Mouse (Mus musculus): ENCODE measurements around the gene Prpf6. TPM values are rescaled to one million over a fixed set of nuclear protein-coding genes. Genes with fewer than 3 reads are reported as not detected.

Gene Prpf6
- polyA plus RNA-seq, 2 experiments: 41.6 to 57.9 TPM

DNA sequence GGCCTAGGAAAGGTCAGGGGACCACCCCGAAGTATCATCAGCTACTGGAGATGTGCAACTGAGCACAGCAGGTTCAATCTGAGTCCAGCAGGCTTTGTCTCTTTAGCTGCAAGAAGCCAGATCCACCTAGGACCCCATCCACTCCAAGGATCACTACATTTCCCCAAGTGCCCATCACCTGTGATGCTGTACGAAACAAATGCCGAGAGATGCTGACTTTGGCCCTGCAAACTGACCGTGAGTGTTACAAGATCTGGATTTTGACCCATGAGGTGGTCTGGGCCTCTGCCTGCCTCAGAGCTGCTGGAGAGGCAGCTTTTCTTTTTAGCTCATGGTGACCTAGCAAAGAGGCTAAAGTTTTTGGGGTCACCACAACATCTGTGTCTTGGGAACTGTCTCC is 94.0 kb downstream of the Prpf6 start:
- H3K4me1 ChIP-seq (ENCODE audit: control insufficient read depth, insufficient read depth, low read length): peaks cover 6% of the 10 kb centered on the region
- no peak overlapping the region for H3K9ac ChIP-seq (ENCODE audit: low read depth, low read length, severe bottlenecking)
- TF ChIP-seq POLR2A (IDR thresholded peaks at IDR 0.05; ENCODE audit: borderline replicate concordance, extremely low read depth, insufficient read depth, insufficient read length): no peak

DNA sequence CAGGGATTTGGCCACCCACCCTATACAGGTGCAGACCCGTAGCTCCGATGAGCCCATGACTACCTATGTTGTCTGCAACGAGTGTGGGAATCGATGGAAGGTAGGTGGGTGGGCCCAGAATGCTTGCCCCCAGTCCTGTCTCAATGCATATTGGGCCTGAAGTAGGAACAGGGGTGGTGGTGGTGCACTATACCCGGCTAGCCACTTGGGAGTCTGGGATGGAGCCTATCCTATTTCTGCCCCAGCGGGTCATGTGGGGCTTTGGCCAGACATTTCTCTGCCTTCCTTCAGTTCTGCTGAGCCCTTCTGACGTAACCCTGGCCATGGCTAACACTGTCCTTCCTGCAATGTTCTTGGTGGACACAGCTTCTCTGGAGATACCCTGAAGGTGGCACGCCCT is 95.9 kb downstream of the Prpf6 start:
- H3K27me3 ChIP-seq (ENCODE audit: control insufficient read depth, insufficient read depth, low read length): no peaks in the 10 kb centered on the region
- WGBS: 95% methylated on average over 8 of the region's 8 CpGs
- H3K4me2 ChIP-seq (replicated peaks; ENCODE audit: low read depth, low read length, severe bottlenecking): no peak overlapping the region
- no peak overlapping the region for H3K4me3 ChIP-seq (replicated peaks; ENCODE audit: low read length)
- no peak overlapping the region for H3K27ac ChIP-seq (replicated peaks; ENCODE audit: low read depth, low read length)
- peaks cover 52% of the 10 kb centered on the region for H3K36me3 ChIP-seq (ENCODE audit: control insufficient read depth, insufficient read depth, low read length)
- DNase-seq (ENCODE audit: low spot score): no peak
- no peaks in the 10 kb centered on the region for H3K9me3 ChIP-seq (ENCODE audit: control insufficient read depth, low read length)
- peaks cover 2% of the 10 kb centered on the region; the same call in 1 of the 2 replicates for H3K4me1 ChIP-seq (ENCODE audit: control insufficient read depth, insufficient read depth, low read length)
- ATAC-seq (ENCODE audit: low FRiP score, low read depth): no peak
- no peak overlapping the region for H3K9ac ChIP-seq (ENCODE audit: low read depth, low read length, severe bottlenecking)
- no peak for TF ChIP-seq POLR2A (IDR thresholded peaks at IDR 0.05; ENCODE audit: borderline replicate concordance, extremely low read depth, insufficient read depth, insufficient read length)

More for the DNA sequence above, 94.0 kb downstream of the Prpf6 start:
- H3K27ac ChIP-seq (replicated peaks; ENCODE audit: low read depth, low read length): no peak overlapping the region
- ATAC-seq (ENCODE audit: low FRiP score, low read depth): no peak
- DNase-seq (ENCODE audit: low spot score): no peak
- H3K27me3 ChIP-seq (ENCODE audit: control insufficient read depth, insufficient read depth, low read length): no peaks in the 10 kb centered on the region
- no peak overlapping the region for H3K4me3 ChIP-seq (replicated peaks; ENCODE audit: low read length)
- 88% methylated on average over 4 of the region's 4 CpGs for WGBS
- no peak overlapping the region for H3K4me2 ChIP-seq (replicated peaks; ENCODE audit: low read depth, low read length, severe bottlenecking)
- peaks cover 46% of the 10 kb centered on the region for H3K36me3 ChIP-seq (ENCODE audit: control insufficient read depth, insufficient read depth, low read length)
- H3K9me3 ChIP-seq (ENCODE audit: control insufficient read depth, low read length): no peaks in the 10 kb centered on the region

DNA sequence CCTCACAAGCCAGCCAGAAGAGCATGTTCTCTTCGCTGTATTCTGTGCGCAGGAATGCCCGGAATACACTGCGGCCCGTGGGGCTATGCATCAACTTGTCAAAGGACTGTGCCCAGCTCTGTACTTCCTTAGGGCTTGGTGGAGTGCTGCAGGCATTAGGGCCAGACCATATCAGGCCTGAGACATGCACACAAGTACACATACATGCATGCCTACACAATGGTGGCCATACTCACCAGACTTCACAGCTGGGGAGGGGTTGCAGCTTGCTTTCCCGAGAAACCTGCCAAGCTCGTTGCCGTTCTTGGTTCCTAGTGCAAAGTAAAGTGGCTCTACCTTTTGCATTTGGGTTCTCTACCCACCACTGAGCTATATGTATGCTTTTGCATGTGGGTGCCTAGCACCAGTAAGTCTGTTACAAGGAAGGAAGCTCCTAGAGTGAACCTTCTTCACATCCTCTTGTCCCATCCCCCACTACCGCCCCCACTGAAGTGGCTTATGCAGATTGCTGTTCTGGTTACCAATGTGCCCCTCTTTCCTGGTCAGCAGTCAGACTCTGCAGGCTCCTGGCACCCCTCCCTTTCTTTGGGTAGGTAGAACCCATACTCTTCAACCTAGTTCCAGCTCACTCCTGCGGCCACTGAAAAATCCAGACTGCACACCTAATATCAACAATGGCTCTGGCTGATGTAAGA is 97.9 kb downstream of the Prpf6 start:
- TF ChIP-seq POLR2A (IDR thresholded peaks at IDR 0.05; ENCODE audit: borderline replicate concordance, extremely low read depth, insufficient read depth, insufficient read length): no peak
- no peak overlapping the region for H3K27ac ChIP-seq (replicated peaks; ENCODE audit: low read depth, low read length)
- no peak overlapping the region for H3K4me3 ChIP-seq (replicated peaks; ENCODE audit: low read length)
- DNase-seq (ENCODE audit: low spot score) (no peak), ATAC-seq (ENCODE audit: low FRiP score, low read depth) (no peak)
- no peak overlapping the region for H3K9ac ChIP-seq (ENCODE audit: low read depth, low read length, severe bottlenecking)
- H3K36me3 ChIP-seq (ENCODE audit: control insufficient read depth, insufficient read depth, low read length): peaks cover 49% of the 10 kb centered on the region
- H3K9me3 ChIP-seq (ENCODE audit: control insufficient read depth, low read length): no peaks in the 10 kb centered on the region
- WGBS: 93% methylated on average over 10 of the region's 10 CpGs
- H3K4me2 ChIP-seq (replicated peaks; ENCODE audit: low read depth, low read length, severe bottlenecking): no peak overlapping the region
- H3K4me1 ChIP-seq (ENCODE audit: control insufficient read depth, insufficient read depth, low read length): peaks cover 9% of the 10 kb centered on the region
- H3K27me3 ChIP-seq (ENCODE audit: control insufficient read depth, insufficient read depth, low read length): no peaks in the 10 kb centered on the region

DNA sequence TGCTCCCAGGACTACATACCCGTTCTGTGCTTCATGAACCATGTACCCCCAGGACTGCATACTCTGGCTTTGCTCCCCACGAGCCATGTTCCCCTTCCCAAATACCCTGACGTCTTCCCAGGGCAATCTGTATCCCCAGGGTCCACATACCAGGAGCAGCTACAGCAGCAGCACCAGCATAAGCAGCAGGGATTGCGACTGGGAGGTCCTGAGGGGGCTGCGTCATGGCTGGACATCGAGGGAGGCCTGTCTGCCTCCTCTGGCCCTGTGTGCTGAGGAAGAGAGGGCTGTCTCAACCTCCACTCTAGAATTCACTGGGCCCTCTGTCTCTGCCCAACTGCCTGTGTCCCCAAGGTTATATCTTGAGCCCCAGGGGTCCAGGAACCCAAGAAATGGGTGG is 99.4 kb downstream of the Prpf6 start:
- no peaks in the 10 kb centered on the region for H3K9me3 ChIP-seq (ENCODE audit: control insufficient read depth, low read length)
- ATAC-seq (ENCODE audit: low FRiP score, low read depth): no peak
- no peak overlapping the region for H3K4me3 ChIP-seq (replicated peaks; ENCODE audit: low read length)
- H3K9ac ChIP-seq (ENCODE audit: low read depth, low read length, severe bottlenecking): no peak overlapping the region
- no peak for TF ChIP-seq POLR2A (IDR thresholded peaks at IDR 0.05; ENCODE audit: borderline replicate concordance, extremely low read depth, insufficient read depth, insufficient read length)
- H3K4me2 ChIP-seq (replicated peaks; ENCODE audit: low read depth, low read length, severe bottlenecking): no peak overlapping the region
- WGBS: 80% methylated on average over 6 of the region's 6 CpGs
- peaks cover 9% of the 10 kb centered on the region for H3K4me1 ChIP-seq (ENCODE audit: control insufficient read depth, insufficient read depth, low read length)
- no peaks in the 10 kb centered on the region for H3K27me3 ChIP-seq (ENCODE audit: control insufficient read depth, insufficient read depth, low read length)
- no peak for DNase-seq (ENCODE audit: low spot score)
- H3K27ac ChIP-seq (replicated peaks; ENCODE audit: low read depth, low read length): no peak overlapping the region
- H3K36me3 ChIP-seq (ENCODE audit: control insufficient read depth, insufficient read depth, low read length): peaks cover 44% of the 10 kb centered on the region

DNA sequence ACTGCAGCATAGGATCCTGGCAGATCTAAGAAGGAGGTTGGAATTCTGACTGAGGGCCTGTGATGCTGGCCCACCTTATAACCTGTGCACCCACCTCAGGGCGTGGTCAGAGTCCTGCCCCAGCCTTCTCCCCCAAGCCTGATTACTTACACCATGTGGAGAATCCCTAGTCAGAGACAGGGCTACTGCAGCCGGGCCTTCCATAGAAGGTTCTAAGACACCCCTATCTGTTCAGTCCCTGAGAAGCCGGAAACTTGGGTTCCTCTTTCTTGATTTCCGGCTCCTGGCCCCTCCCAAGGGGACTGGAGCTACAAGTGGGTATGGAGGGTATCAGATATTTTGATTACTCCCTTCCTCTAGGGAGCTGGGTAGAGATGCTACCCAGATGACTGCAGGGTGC is 99.9 kb downstream of the Prpf6 start:
- H3K9ac ChIP-seq (ENCODE audit: low read depth, low read length, severe bottlenecking): no peak overlapping the region
- no peak for ATAC-seq (ENCODE audit: low FRiP score, low read depth)

More for the DNA sequence above, 99.9 kb downstream of the Prpf6 start:
- no peaks in the 10 kb centered on the region for H3K9me3 ChIP-seq (ENCODE audit: control insufficient read depth, low read length)
- H3K27me3 ChIP-seq (ENCODE audit: control insufficient read depth, insufficient read depth, low read length): no peaks in the 10 kb centered on the region
- no peak overlapping the region for H3K4me3 ChIP-seq (replicated peaks; ENCODE audit: low read length)
- DNase-seq (ENCODE audit: low spot score): no peak
- H3K4me1 ChIP-seq (ENCODE audit: control insufficient read depth, insufficient read depth, low read length): peaks cover 9% of the 10 kb centered on the region
- H3K27ac ChIP-seq (replicated peaks; ENCODE audit: low read depth, low read length): no peak overlapping the region
- 86% methylated on average over 4 of the region's 4 CpGs for WGBS
- peaks cover 39% of the 10 kb centered on the region for H3K36me3 ChIP-seq (ENCODE audit: control insufficient read depth, insufficient read depth, low read length)
- no peak overlapping the region for H3K4me2 ChIP-seq (replicated peaks; ENCODE audit: low read depth, low read length, severe bottlenecking)
- TF ChIP-seq POLR2A (IDR thresholded peaks at IDR 0.05; ENCODE audit: borderline replicate concordance, extremely low read depth, insufficient read depth, insufficient read length): no peak
